Mouse (Mus musculus) testis, adult 2 months (tissue): Measurements from ENCODE around the gene Smc3.

Experiments
- CTCF ChIP-seq: fragments of 200-500 bp; IDR thresholded peaks from 2 replicates; pipeline ENCODE4 v1.5.1; 2012; ENCODE audit warnings: low read depth, mild to moderate bottlenecking, inconsistent platforms, low read length, moderate library complexity; ENCODE audit not compliant: control insufficient read depth, insufficient read depth, insufficient replicate concordance
- POLR2A ChIP-seq: fragments of 200-500 bp; IDR thresholded peaks from 2 replicates; pipeline ENCODE4 v1.6.1; 2012; ENCODE audit warnings: low read depth, mild to moderate bottlenecking, inconsistent platforms, low read length, moderate library complexity; ENCODE audit not compliant: control insufficient read depth

GRCm38 (mm10) chr19:53573151-53573550 is 27.0 kb upstream of the Smc3 start:
- TF ChIP-seq CTCF (no peak), POLR2A (no peak)
